Comparison of ENCODE assay signal across 8 mouse cellular contexts in the genomic region with DNA sequence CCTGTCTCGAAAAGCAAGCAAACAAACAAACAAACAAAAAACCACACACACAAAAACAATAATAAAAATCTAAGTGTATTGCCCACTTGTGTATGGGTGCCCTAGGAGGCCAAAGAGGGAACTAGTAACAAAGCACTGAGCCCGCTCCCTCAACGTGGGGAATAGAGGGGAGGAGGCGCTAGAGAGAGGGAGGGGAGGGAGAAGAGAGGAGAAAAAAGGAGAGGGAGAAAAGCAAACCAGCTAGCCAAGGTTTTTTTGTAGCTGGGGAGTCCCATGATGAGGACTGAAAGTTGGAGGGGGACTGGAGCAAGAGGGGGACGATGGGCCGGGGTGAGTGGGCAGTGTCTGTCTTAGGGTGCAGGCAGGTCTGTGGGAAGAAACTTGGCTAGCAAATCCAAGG. TPM values are rescaled to one million over a fixed set of nuclear protein-coding genes. Genes with fewer than 3 reads are reported as not detected.
DNase-seq lines count a peak whose midpoint lies in the region; TF ChIP-seq lines count a peak whose summit lies in the region.

No protein-coding gene starts in this region.

- peaks cover 14% of the 10 kb centered on the region for H3K36me3 ChIP-seq in hindbrain, embryonic 10.5 days
- peaks cover 12% of the 10 kb centered on the region for H3K36me3 ChIP-seq in megakaryocyte, embryonic 14.5 days (replicated peaks; ENCODE audit: low read length)

- H3K27ac ChIP-seq in left cerebral cortex, adult 2 months: peak overlapping the region; percentile 78
- H3K27ac ChIP-seq in brown adipose tissue, adult 24 weeks (replicated peaks; ENCODE audit: low read depth, low read length): peak overlapping the region; percentile 82
- peak overlapping the region; percentile 99 for H3K27ac ChIP-seq in hindbrain, embryonic 10.5 days

- DNase-seq in left cerebral cortex, adult 2 months (ENCODE audit: extremely low spot score in 1 of 2, low spot score in 2 of 2): no peak
- no peak for DNase-seq in left cerebral cortex, adult 9 months (ENCODE audit: low spot score in 2 of 2)
- no peak for DNase-seq in hindbrain, embryonic 10.5 days (ENCODE audit: low spot score)
- no peak for DNase-seq in ovary, adult 18-20 months (ENCODE audit: low spot score)
- DNase-seq in urinary bladder, postnatal 4 days (ENCODE audit: low spot score in 2 of 2): no peak
- DNase-seq in Muller cell, postnatal 12 days (ENCODE audit: inconsistent ontology term): no peak

- H3K27me3 ChIP-seq in hindbrain, embryonic 10.5 days (ENCODE audit: insufficient read depth, poor library complexity, severe bottlenecking): no peaks in the 10 kb centered on the region
- H3K27me3 ChIP-seq in megakaryocyte, embryonic 14.5 days (replicated peaks): peaks cover 37% of the 10 kb centered on the region

- H3K4me1 ChIP-seq in brown adipose tissue, adult 24 weeks (ENCODE audit: control insufficient read depth, insufficient read depth, insufficient read length, low read length): peaks cover 7% of the 10 kb centered on the region
- peaks cover 58% of the 10 kb centered on the region for H3K4me1 ChIP-seq in hindbrain, embryonic 10.5 days (replicated peaks)
- peaks cover 55% of the 10 kb centered on the region for H3K4me1 ChIP-seq in megakaryocyte, embryonic 14.5 days

- intact Hi-C loops in left cerebral cortex, adult 2 months (cut with DNase I): loop anchor here (2.0 to 5.0 kb wide), 2 partner anchors 22 to 33 kb away; no protein-coding TSS in a partner anchor

- 8% methylated on average over 6 of the region's 6 CpGs for WGBS in hindbrain, embryonic 10.5 days

- no peak for TF ChIP-seq CTCF in left cerebral cortex, adult 2 months (IDR thresholded peaks at IDR 0.05)

- H3K9me3 ChIP-seq in hindbrain, embryonic 10.5 days: no peaks in the 10 kb centered on the region
- H3K9me3 ChIP-seq in megakaryocyte, embryonic 14.5 days: no peaks in the 10 kb centered on the region

- H3K4me3 ChIP-seq in left cerebral cortex, adult 2 months: peak overlapping the region; percentile 90
- H3K4me3 ChIP-seq in brown adipose tissue, adult 24 weeks (ENCODE audit: insufficient read depth, low read depth, low read length): peak overlapping the region; percentile 78
- peak overlapping the region; percentile 93 for H3K4me3 ChIP-seq in hindbrain, embryonic 10.5 days
- peak overlapping the region; percentile 100 for H3K4me3 ChIP-seq in megakaryocyte, embryonic 14.5 days (replicated peaks)

RNA-seq across cellular contexts. Expression of a gene that starts 0.5 kb away (rescaled TPM):
- 10 to 100 TPM; 70.8 to 82.2 TPM for total RNA-seq in left cerebral cortex, adult 2 months (2021)
- polyA plus RNA-seq in brown adipose tissue, adult 24 weeks (2012; ENCODE audit: insufficient read depth, insufficient read length, missing spikeins): 58.3 and 62.6 TPM in 2 replicates
- 283 and 352 TPM in 2 replicates for polyA plus RNA-seq in hindbrain, embryonic 10.5 days (2016; fragmentation: Nextera tagmentation; extraction: Ambion mirVana)
- polyA plus RNA-seq in megakaryocyte, embryonic 14.5 days (2012; ENCODE audit: insufficient read depth, low replicate concordance): 81.0 and 110 TPM in 2 replicates

RNA-seq across cellular contexts. Expression of a gene that starts 18.6 kb away (rescaled TPM):
- 10 to 100 TPM; 41.1 to 41.7 TPM for total RNA-seq in left cerebral cortex, adult 2 months (2021)
- 86.4 and 125 TPM in 2 replicates for polyA plus RNA-seq in brown adipose tissue, adult 24 weeks (2012; ENCODE audit: insufficient read depth, insufficient read length, missing spikeins)
- polyA plus RNA-seq in hindbrain, embryonic 10.5 days (2016; fragmentation: Nextera tagmentation; extraction: Ambion mirVana): 171 and 204 TPM in 2 replicates
- 6.2 TPM in 1 of 2 replicates, not detected in the other for polyA plus RNA-seq in megakaryocyte, embryonic 14.5 days (2012; ENCODE audit: insufficient read depth, low replicate concordance)

RNA-seq across cellular contexts. Expression of a gene that starts 40.1 kb away (rescaled TPM):
- under 1 TPM in 1 of 2 experiments, not detected in 1; 0.11 TPM for total RNA-seq in left cerebral cortex, adult 2 months (2021)
- polyA plus RNA-seq in brown adipose tissue, adult 24 weeks (2012; ENCODE audit: insufficient read depth, insufficient read length, missing spikeins): 0.55 and 0.58 TPM in 2 replicates
- 0.21 and 0.66 TPM in 2 replicates for polyA plus RNA-seq in hindbrain, embryonic 10.5 days (2016; fragmentation: Nextera tagmentation; extraction: Ambion mirVana)
- polyA plus RNA-seq in megakaryocyte, embryonic 14.5 days (2012; ENCODE audit: insufficient read depth, low replicate concordance): 1.3 and 4.9 TPM in 2 replicates

Comparison
In these comparisons a context has a peak if more than half of its experiments do, and no peak if none do; other contexts are left out.
1. RNA of a gene that starts 18.6 kb away (polyA plus RNA-seq): 171 to 204 TPM in hindbrain, embryonic 10.5 days and 86.4 to 125 TPM in brown adipose tissue, adult 24 weeks; 6.2 TPM in megakaryocyte, embryonic 14.5 days; every median in the first group is over 10 times any median in the second.
2. Peak in every context shown above with its lines, with median percentiles within 50 percentile points of each other: H3K27ac ChIP-seq and H3K4me3 ChIP-seq.